Mouse (Mus musculus): Measurements from ENCODE around the gene Rnf215. TPM values are rescaled to one million over a fixed set of nuclear protein-coding genes. Genes with fewer than 3 reads are reported as not detected.

Rnf215 gene
- total RNA-seq, 2 experiments from 2014 or later: 32.1 to 32.6 TPM

DNA sequence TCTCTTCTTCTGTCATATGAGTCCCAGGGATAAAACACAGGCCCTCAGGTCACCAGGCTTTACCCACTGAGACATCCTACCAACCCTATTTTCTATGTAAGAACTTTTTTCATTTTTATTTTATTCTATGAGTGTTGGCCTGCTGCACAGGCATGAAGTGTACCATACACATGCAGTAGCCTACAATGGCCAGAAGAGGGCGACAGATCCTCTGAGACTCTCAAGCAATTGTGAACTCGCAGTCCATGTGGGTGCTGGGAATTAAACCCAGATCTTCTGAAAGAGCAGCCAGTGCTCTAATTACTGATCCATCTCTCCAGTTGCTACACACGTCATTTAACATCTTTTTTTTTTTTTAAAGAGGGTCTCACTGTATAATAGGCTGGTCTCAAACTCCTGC is 1.6 kb upstream of the Rnf215 start:
- intact Hi-C loops (cut with DNase I): no loop called here
- H3K27ac ChIP-seq: no peak overlapping the region
- peak; percentile 57 for TF ChIP-seq CTCF (IDR thresholded peaks at IDR 0.05)
- no peak for DNase-seq (ENCODE audit: extremely low spot score in 1 of 2, low spot score in 2 of 2)
- no peak overlapping the region for H3K4me3 ChIP-seq

DNA sequence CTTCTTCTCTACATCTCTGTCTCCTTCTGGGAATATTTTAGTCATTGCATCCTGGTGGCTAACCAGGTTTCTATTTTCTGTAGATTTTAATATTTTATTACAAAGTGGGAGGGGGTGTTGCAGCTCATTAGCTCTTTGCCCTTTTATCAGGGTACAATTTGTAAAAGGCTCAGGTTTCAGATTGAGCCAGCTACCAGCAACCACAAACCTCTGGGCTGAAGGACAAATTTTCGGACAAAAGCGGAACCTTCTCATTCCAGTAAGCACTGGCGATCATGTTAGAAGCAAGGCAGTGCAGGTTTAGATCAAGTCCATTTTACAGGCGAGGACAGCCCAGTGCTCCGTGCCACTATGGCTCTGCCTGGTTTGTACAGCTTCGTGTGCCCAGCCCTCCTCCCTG is 602 bp upstream of the Rnf215 start:
- TF ChIP-seq CTCF (IDR thresholded peaks at IDR 0.05): no peak
- intact Hi-C loops (cut with DNase I): no loop called here
- no peak for DNase-seq (ENCODE audit: extremely low spot score in 1 of 2, low spot score in 2 of 2)
- Histone ChIP-seq H3K4me3 (peak overlapping the region; percentile 78), H3K27ac (peak overlapping the region; percentile 44)

DNA sequence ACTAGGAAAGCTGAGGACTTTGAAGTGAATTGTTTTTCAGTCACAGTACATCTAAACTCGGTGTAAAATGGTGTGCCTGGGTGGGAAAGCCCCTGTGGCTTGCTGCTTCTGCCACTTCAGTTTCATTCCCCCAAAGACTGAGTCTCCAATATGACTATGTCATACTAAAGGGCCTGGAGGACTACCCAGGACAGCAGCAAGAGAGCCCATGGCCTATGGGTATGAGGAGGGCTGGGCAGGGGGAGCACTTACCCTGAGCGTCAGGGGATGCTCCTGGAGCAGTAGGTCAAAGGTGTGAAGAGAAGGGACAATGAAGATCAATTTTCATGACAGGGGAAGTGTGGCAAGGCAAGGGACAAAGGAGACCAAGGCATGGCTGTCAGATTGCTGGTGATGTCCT is 4.0 kb downstream of the Rnf215 start:
- Histone ChIP-seq H3K27ac (no peak overlapping the region), H3K4me3 (no peak overlapping the region)
- no peak for DNase-seq (ENCODE audit: extremely low spot score in 1 of 2, low spot score in 2 of 2)
- intact Hi-C loops (cut with DNase I): loop anchor here (5.0 kb wide), 1 partner anchor 283 kb away; no protein-coding TSS in a partner anchor
- no peak for TF ChIP-seq CTCF (IDR thresholded peaks at IDR 0.05)

DNA sequence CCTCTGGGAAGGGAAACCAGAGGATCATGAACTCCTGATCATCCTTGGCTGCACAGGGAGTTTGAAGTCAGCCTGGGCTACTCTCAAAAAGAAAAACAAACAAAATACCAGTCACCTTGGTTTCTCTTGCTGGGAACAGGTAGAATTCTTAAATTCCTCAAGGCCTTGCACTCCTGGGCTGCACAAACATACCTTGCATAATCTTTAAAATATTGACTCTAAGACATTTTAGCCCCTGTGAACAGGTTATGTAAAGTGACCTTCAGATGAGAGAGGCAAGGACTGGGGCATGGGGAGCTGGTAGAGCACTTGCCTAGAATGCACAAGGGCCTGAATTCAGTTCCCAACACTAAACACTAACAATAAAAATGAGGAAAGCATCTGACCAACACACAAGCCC is 6.5 kb downstream of the Rnf215 start:
- Histone ChIP-seq H3K27ac (no peak overlapping the region), H3K4me3 (no peak overlapping the region)
- intact Hi-C loops (cut with DNase I): no loop called here
- DNase-seq (ENCODE audit: extremely low spot score in 1 of 2, low spot score in 2 of 2): no peak
- TF ChIP-seq CTCF (IDR thresholded peaks at IDR 0.05): no peak

DNA sequence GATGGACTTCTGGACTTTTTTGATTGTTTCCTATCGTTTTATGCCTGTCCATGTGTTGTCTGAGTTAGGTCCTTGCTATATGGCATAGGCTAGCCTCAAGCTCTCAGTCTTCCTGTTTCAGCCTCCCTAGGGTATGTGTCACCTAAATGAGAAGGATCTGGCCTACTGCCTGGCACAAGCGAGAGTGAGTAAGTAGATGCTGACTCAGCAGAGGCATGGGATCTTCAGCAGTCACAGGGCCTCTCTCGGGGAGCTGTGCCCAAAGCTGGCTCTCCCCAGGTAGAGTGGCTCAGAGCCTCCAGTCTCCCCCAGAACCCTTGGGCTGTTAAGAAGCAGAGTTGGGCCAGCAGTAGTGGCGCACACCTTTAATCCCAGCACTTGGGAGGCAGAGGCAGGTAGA is 7.3 kb downstream of the Rnf215 start:
- intact Hi-C loops (cut with DNase I): no loop called here
- H3K4me3 ChIP-seq: no peak overlapping the region
- DNase-seq (ENCODE audit: extremely low spot score in 1 of 2, low spot score in 2 of 2): no peak
- H3K27ac ChIP-seq: no peak overlapping the region
- TF ChIP-seq CTCF (IDR thresholded peaks at IDR 0.05): no peak

DNA sequence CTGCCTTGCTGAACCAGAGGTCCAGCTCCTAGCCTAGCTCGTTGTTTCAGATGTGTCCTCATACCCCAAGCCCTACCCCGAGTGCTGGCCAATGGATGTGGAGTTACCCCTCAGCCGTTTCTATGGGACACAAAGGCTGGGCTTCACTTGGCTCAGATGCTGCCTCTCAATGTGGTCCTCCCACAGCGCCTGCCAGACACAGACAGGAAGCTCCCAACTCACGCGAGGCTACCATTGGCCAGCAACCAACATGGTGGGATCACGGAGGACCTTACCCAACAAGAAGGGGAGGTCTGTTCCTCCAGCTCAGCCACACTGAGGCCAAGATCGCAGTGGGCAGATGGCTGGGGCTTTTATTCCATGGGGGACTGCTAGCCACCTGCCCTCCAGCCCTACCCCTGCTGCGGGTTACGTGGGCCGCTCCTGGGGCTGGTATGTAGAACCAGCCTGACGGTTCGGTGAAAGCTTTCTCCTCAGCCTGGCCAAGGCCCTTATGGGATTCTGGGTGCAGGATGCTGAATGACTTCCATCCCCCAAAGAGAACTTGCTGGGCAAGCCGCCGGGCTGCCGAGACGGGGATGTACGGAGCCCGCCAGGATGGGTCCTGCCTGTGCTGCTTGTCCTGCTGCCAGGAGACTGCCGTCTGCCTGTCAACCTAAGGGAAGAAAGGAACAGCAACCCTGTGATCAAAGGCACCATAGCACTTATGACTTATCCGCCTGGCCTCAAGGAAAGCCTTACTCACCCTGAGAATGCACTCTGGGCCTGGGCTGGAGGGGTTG is 8.5 kb downstream of the Rnf215 start:
- no peak for DNase-seq (ENCODE audit: extremely low spot score in 1 of 2, low spot score in 2 of 2)
- intact Hi-C loops (cut with DNase I): no loop called here
- TF ChIP-seq CTCF (IDR thresholded peaks at IDR 0.05): no peak
- Histone ChIP-seq H3K27ac (no peak overlapping the region), H3K4me3 (no peak overlapping the region)

DNA sequence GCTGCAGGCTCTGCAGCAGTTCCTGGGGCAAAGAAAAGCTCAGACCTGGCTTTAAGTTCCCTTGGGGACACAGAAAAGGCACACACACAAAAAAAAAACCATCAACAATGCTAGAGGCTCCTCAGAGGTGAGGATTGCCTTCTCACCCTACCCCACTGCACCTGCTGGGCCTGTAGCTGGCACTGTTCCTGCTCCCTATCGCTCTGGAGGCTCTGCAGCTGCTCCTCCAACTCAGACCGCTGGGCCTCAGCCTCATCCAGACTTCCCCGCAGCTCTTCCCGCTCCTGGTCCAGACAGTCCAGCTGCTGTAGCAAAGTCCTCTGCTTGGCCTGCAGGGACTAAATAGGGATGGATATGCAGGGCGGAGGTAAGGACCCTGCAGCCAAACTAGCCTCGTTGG is 11.4 kb downstream of the Rnf215 start:
- TF ChIP-seq CTCF (IDR thresholded peaks at IDR 0.05): no peak
- Histone ChIP-seq H3K27ac (no peak overlapping the region), H3K4me3 (no peak overlapping the region)
- DNase-seq (ENCODE audit: extremely low spot score in 1 of 2, low spot score in 2 of 2): no peak
- intact Hi-C loops (cut with DNase I): no loop called here

DNA sequence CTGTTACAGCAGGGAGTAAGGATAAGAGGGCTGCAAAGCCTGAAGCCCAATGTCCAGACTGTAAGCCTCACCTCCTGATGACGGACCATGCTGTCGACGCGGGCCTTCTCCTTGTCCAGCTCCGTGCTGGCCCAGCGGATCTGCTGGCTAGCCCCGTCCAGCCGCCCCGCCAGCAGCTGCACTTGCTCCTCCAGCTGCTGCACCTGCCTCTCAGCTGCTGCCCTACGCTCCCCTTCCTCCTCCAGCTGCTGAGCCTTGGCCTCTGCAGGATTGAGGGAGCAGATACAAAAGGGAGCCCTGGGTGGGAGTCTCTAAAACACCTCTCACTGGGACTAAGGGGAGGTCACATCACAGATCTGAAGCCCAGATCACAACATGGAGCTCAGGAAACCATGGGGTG is 12.1 kb downstream of the Rnf215 start:
- no peak overlapping the region for H3K4me3 ChIP-seq
- no peak for TF ChIP-seq CTCF (IDR thresholded peaks at IDR 0.05)
- intact Hi-C loops (cut with DNase I): no loop called here
- DNase-seq (ENCODE audit: extremely low spot score in 1 of 2, low spot score in 2 of 2): no peak
- H3K27ac ChIP-seq: no peak overlapping the region

DNA sequence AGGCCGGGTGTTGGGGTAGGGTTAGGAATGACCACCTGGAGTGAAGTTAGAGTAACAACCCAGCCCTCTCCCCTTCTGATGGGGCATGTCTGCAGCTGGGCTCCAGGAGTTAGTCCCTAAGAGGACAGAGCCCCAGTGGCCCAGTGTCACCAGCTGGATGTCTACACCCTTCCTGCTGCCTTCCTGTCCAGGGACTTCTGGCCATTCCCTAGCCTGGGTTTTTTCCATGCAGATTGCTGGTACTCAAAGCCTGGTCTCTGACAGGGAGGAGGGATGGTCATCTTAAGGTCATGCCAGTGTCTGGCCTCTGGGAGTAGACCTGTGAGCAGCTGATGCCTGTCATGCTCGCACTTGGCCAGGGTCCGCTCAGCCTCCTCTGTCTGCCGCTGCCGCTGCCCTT is 13.1 kb downstream of the Rnf215 start:
- intact Hi-C loops (cut with DNase I): no loop called here
- Histone ChIP-seq H3K27ac (no peak overlapping the region), H3K4me3 (no peak overlapping the region)
- DNase-seq (ENCODE audit: extremely low spot score in 1 of 2, low spot score in 2 of 2): no peak
- no peak for TF ChIP-seq CTCF (IDR thresholded peaks at IDR 0.05)

DNA sequence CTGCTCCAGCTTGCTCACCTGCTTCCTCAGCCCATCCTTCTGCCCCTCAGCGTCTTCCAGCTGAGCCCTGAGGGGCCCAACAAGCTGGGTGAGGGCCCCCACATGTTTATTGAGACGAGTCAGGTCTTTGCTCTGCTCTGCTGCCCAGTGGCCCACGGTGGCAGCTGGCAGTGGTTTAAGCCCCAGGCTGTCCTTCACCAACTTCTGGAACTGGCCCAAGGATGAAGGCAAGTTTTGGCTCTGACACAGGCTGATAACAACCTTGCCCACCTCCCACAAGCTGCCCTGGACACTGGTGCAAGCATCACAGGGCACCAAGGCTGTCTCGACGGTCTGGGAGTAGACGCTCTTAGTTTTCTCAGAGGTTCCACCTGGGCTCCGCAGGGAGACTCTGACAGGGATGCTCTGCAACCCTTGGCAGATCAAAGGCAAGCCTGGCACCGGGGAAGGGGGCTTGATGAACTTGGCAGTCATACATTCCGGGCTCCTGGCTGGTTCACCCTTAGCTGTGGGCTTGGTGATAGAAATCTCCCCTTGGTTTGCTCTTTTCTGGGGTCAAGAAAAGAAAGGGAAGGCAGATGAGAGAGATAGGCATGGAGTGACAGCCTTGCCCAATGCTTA is 13.6 kb downstream of the Rnf215 start:
- TF ChIP-seq CTCF (IDR thresholded peaks at IDR 0.05): no peak
- no peak overlapping the region for H3K27ac ChIP-seq
- intact Hi-C loops (cut with DNase I): no loop called here

DNA sequence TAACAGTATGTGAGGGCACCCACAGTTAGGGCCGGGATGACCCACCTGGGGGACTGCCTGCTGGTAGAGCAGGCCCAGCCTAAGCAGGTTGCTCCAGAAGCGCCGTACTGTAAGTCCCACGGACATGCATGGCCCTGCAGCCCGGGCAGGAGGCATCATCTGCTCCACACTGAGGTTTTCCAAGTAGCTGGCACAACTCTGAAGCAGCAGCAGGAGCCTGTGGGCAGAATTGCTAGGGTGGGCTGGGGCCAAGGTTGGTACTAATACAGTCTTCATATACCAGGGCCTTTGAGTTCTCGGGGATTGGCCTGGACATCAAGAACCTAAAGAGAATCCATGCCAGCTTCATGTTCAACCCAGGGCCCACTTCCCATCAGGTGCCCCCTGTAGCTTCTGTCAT is 14.9 kb downstream of the Rnf215 start:
- DNase-seq (ENCODE audit: extremely low spot score in 1 of 2, low spot score in 2 of 2): no peak
- TF ChIP-seq CTCF (IDR thresholded peaks at IDR 0.05): no peak
- no peak overlapping the region for H3K27ac ChIP-seq
- intact Hi-C loops (cut with DNase I): no loop called here
- no peak overlapping the region for H3K4me3 ChIP-seq

More for the DNA sequence above, 13.6 kb downstream of the Rnf215 start:
- DNase-seq (ENCODE audit: extremely low spot score in 1 of 2, low spot score in 2 of 2): no peak
- H3K4me3 ChIP-seq: no peak overlapping the region

DNA sequence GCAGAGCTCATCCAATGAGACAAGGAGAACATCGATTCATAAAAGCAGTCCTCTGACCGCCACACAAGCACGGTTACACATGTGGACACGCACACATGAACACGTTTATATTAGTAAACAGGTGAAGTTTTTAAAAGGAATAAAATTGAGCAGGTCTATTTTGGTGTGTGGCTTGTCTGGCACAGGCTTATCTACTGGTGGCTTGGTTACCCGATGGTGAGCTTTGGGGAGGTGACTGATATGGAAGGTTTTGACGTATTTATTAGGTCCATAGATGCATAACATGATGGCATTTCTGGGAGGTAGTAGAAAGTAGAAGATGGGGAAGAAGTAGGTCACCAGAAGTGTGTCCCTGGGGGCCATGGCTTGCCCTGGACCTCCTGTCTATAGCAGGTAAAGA is 18.7 kb downstream of the Rnf215 start:
- TF ChIP-seq CTCF (IDR thresholded peaks at IDR 0.05): no peak
- intact Hi-C loops (cut with DNase I): no loop called here
- H3K4me3 ChIP-seq: no peak overlapping the region
- no peak overlapping the region for H3K27ac ChIP-seq
- no peak for DNase-seq (ENCODE audit: extremely low spot score in 1 of 2, low spot score in 2 of 2)

DNA sequence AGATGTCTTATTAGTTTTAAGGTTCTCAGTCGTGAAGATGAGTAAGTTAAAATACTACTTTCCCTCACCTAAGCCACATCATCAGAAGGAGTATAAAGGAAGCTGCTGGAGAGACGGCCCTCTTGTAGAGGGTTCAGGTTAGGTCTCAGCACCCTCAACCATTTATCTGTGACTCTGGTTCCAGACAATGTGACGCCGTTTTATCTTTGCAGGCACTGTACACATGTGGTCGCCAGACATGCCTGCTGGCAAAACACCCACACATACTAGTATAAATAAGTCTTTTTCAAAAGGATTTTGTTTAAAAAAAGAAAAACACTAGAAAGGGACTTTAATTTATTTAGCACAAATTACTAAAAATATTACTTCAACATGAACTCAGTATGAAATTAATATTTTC is 20.6 kb downstream of the Rnf215 start:
- DNase-seq (ENCODE audit: extremely low spot score in 1 of 2, low spot score in 2 of 2): no peak
- H3K4me3 ChIP-seq: no peak overlapping the region
- H3K27ac ChIP-seq: no peak overlapping the region
- no peak for TF ChIP-seq CTCF (IDR thresholded peaks at IDR 0.05)
- intact Hi-C loops (cut with DNase I): no loop called here

Measured in left cerebral cortex, adult 2 months (tissue).